Mouse (Mus musculus) adrenal gland, postnatal 25 days (tissue): ENCODE measurements around the gene S1pr2. TPM values are rescaled to one million over a fixed set of nuclear protein-coding genes. Genes with fewer than 3 reads are reported as not detected.
A peak's percentile ranks its signal among the peaks of the same experiment; 100 is the strongest.
"Not testable (repeated sequence)": the region's sequence is repeated elsewhere in the genome, so short reads cannot be mapped to it uniquely, and the experiment has no call there.

Source experiments
- DNase-seq: peaks from one replicate; pipeline ENCODE4 v3.0.0; 2021; ENCODE audit warnings: mixed read lengths
- total RNA-seq: library from RNA; stranded (reverse); gene quantifications from 2 replicates; pipeline ENCODE4 v1.2.3, GENCODE M21; 2021

Gene S1pr2
- total RNA-seq, 1 experiment from 2014 or later = 16.9 TPM

DNA sequence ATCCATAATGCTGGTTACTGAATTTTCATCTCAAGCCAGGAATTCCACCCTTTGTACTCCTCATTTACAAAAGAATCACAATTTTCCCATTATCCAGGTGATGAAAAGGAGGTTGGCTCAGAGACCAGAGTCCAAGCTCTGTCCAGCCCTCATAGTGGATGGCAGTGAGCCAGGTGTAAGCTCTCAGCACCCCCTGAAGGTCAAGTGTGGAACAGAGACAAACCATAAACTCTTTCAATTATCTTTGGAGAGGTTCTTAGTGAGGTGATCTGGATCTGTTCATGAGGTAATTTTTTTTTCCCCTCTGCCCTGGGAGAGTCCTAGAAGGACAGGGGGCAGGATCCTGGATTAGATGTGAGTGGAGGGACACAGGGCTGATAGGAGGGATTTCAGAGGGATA, 24.2 kb upstream of the S1pr2 start:
- no peak for DNase-seq

GRCm38 (mm10) chr9:20998337-20998736, 21.8 kb upstream of the S1pr2 start:
- not testable (repeated sequence) for DNase-seq

DNA sequence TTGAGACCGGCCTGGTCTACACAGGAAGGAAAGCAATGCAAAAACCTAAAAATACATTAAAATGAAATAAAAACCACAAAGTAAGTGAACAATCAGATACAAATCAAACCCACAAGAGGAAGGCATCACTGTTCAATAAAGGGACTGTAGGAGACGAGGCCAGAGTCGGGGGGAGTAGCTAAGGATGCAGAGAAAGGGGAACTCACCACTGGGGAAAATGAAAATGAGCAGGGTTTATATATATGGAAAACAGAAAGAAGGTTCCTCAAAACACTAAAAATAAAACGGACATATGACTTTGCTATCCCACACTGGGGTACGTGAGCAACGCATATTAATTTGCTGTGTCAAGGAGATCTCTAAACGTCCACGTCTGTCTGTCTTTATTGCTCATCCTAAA, 20.5 kb upstream of the S1pr2 start:
- DNase-seq = no peak

DNA sequence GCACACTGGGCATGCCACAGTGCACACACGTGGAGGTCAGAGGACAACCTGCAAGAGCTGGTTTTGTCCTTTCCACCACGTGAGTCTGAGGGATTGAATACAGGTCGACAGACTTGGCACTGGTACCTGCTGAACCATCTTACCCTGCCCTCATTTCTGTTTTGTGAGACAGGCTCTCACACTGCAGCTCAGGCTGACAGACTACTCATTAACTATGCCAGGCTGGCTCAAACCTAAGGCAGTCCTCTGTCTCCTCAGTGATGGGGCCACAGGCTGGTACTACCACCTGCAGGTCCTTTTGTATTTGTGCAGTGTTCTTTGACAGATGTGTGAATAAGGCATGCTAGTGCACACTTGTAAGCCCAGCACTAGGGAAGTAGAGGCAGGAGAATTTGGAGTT, 18.5 kb upstream of the S1pr2 start:
- no peak for DNase-seq

DNA sequence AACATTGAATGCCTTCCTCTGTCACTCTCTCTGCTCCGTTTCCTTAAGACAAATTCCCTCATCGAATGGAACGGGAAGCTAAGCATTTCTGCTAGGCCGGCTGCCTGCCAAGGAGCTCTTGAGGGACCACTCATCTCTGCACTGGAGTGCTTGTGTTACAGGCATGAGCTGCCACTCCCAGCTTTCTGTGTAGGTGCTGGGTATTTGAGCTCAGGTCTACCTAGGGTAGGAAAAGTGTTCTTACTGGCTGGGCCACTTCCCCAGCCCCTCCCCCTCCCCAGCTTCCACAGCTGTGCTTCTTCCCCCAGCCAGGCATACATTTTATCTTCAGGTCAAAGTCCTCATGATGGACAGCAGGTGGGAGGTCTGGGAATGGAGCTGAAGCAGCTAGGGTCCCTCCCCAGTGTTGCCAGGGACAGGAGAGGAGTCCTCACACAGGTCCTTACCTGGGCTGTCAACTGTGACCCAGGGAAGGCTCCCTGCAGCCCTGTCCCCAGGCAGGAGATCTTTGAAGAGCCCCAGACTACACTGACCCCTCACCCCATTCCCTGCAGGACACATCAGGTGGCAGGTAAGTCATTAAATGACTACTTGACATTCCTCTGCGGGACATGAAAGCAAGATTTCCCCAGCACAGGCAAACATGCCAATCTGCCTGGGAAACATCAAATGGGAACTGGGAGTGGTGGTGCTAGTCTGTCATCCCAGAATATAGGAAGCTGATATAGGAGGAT, 16.8 kb upstream of the S1pr2 start:
- no peak for DNase-seq

GRCm38 (mm10) chr9:20991587-20991986, 15.0 kb upstream of the S1pr2 start:
- DNase-seq = no peak

DNA sequence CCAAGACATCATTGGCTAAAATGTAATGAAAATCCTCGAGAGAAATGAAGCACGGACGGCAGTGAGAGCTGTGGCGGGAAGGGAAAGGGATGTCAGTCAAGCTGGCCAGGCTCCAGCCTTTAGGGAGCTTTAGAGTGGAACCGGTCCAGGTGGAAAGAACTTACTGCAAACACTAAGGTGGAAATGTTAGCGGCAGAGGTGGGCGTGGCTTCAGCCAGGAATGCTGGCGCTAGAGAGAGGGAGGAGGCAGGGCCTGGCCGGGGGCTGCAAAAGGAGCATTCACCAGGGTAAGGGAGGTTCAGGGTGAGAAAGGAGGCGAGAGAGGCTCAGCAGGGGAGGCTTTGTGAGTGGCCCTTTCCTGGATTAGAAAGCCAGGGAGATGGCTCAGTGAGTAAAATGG, 14.3 kb upstream of the S1pr2 start:
- peak; percentile 26 for DNase-seq

GRCm38 (mm10) chr9:20987953-20988352, 11.4 kb upstream of the S1pr2 start:
- no peak for DNase-seq

DNA sequence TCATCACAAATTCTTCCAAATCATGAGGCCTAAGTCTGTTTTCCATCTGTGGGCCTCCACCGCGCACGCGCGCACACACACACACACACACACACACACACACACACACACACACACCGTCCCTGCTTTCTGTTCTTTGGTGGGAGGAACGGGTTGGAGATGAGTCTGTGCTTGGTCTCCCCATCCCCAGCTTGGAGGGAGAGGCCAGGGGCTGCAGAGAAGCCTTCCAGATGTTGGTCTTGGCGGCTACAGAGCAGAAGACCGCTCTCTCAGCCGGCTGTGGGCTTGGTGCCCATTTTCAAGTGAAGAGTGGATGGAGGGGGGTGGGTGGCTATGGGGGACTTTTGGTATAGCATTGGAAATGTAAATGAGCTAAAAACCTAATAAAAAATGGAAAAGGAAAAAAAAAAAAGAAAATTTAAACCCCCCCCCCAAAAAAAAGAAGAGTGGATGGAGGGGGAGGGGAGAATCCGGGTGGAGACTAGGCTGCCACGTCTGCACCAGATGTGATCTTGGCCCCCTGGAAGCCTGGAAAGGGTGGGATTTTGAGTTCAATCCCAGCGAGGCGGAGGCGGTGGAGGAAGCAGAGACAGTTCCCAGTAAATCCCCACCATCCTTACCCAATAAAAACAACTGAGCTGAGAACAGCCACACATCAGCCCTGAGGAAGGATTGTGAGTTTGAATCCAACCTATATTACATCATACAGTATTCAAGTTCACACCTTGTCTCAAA, 10.5 kb upstream of the S1pr2 start:
- no peak for DNase-seq

DNA sequence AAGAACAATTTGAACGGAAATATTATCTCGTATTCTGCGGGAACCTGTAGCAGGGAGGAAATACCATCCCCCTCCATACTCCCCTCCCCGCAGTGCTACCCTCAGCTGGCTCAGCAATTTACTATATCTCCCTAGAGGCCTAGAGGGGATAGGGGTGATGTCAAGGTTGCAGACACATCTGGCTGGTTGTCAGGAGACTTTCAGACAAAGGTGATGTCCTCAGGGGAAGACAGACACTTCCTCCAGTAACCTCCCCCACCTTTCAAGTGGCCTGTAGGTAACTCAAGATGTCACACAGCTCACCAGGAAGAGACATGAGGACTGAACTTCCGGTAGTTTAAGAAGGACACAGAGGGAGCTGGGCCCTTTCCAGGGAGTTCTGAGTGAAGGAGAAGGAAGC, 6.6 kb upstream of the S1pr2 start:
- DNase-seq = no peak

DNA sequence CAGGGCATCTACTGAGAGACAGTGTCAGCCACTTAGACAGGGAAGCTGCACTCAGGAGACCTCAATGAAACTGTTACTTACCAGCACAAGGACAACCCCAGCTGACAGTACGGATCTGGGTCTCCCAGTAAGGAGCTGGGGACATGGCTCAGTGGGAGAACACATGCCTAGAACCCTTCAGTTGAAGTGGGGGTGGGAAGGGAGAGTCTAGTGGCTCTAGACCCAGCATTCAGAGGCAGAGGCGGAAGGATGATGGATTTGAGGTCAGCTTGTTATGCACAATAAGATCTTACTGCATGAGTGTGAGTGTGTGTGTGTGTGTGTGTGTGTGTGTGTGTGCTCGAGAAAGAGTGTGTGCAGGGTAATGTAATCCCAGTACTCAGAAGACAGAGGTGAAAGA, 5.6 kb upstream of the S1pr2 start:
- no peak for DNase-seq

GRCm38 (mm10) chr9:20979769-20980168, 3.2 kb upstream of the S1pr2 start:
- no peak for DNase-seq

GRCm38 (mm10) chr9:20979181-20979580, 2.6 kb upstream of the S1pr2 start:
- no peak for DNase-seq

DNA sequence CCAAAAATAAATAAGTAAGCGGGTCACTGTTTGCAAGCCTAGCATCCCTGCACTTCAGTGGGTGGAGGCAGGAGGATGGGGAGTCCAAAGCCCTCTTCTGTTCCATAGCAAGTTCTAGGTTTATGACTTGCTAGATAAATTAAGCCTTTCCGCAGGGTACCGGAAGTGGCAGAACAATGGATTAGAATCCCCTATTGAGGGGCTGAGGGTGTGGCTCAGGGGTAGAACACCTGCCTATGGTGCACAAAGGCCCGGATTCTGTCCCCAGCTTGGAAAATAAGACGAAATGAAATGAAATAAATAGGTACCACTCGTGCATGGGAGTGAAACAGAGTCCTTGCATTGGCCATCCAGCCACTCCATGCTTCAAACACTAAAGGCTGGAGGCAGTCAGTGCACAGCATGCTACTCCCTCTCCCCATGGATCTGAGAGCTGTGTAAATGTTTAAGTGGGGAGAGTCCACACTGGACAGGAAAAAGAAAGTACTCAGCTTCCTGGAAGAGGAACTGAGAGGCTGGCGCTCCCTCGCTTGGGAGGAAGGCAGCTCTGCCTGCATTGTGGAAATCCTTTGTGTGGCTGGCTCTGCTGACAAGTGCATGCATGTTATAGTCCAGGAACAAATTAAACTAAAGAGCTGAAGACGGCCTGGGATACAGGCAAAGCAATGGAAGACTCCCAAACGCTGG, 2.0 kb upstream of the S1pr2 start:
- DNase-seq = no peak

GRCm38 (mm10) chr9:20976961-20977689, 544 bp upstream of the S1pr2 start:
- DNase-seq = no peak

- peak; percentile 59 for DNase-seq
These were observed 958 bp downstream of the S1pr2 start for GRCm38 (mm10) chr9:20975431-20976215.

DNA sequence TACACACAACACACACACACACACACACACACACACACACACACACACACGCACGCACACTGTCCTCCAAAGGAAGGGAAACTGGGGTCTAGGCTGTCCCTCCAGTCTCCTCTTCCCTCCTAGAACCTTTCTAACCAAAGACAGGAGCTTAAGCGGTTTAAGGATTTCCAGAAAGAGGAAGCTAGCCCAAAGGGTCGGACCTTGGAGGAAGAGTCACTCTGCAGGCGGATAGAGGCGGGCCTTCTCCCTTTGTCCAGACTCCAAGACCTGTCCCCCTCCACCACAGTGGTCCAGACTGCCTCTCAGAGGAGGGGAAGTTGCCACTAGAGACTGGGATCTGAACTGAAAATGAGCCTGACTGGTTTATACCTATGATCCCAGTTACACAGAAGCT, 2.9 kb downstream of the S1pr2 start:
- no peak for DNase-seq

DNA sequence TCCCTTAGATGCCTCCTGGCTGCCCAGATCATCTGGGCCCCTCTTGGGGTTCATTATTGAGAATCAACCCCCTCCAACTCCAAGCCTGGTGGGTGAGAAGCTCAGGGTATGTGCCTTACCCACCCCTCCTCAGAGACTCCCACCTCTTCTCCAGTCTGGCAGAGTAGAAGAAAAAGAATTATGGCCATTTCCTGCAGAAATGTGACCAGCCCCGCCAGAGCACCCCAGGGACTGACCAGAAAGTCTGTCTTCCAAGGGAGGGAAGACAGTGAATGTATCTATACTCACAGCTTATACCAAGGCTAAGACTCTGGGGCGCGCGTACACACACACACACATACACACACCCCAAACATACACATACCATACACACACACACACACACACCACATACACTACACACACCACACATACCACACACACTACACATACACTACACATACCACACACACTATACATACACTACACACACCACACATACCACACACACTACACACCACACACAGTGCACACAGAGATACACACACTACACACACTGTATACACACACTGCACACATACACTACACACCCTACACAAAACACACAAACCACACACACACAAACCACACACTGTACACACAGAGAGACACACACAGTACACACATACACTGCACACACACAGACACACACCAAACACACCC, 3.4 kb downstream of the S1pr2 start:
- no peak for DNase-seq

- peak; percentile 22 for DNase-seq
These were observed 4.2 kb downstream of the S1pr2 start for GRCm38 (mm10) chr9:20972141-20972992.

GRCm38 (mm10) chr9:20971751-20972140, 4.8 kb downstream of the S1pr2 start:
- DNase-seq = no peak
